Mouse (Mus musculus) right cerebral cortex, postnatal 14 days (tissue): ENCODE results near the gene Elmo1.

Experiments
- DNase-seq: peaks from one replicate; pipeline ENCODE4 v3.0.0; 2022

Elmo1 gene

DNA sequence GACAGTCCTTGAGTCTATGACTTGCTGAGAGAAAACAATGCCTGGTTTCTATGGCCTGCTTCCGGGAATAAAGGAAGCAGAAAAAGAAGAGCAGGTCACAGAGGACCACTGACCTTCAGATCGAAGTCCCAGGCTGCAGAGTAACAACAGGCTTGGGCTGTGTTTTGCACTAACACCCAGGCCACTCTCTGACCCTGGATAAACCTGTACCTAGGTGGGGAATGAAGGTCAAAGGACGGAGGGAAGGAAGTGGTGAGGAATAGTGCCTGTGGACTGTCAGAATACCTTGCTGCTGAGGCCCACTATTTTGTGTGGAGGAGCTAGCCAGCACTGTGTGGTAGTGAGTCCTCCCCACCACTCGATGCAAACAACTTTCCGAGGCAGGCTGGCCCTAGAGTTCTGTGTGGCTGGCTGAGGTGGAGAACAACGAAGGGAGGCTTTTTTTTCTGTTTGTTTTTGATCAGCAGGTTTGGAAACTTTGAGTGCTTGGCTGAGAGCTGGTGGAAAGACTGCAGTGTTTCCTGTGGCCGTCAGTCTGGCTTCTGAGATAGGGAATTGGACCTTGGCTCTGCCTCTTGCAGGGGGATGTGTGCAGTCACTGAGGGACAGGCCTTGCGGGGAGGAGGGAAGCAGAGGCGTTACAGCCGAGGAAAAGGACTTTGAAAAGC is 83.7 kb downstream of the Elmo1 start:
- DNase-seq, result no peak

DNA sequence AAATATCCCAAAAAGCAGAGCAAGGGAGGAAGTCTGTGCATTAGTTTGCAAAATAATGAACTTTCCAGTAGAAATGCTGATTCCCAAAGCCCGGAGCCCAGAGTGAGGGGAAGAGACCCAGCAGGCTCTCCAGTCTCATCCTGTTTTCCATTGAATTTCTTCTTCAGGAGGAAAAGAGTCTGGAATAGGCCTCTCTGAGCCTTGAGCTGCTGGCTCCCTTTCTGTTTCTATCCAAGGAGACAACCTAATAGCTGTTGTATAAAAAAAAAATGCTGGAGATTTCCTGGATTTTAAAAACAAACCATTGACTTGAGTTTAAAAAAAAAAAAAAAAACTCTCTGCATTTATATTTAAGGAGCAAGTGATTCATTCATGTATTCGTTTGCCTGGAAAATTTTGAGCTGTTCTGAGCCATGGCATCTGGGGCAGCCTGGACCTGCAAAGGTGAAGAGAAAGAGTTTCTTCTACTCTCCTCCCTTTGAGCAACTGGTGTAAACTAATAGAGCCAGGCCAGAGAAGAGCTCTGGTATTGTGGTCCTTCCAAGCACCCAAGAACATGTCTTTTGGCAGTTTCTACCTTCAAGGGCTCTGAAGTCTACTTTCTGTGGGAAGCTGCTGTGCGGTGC is 84.4 kb downstream of the Elmo1 start:
- no peak for DNase-seq

DNA sequence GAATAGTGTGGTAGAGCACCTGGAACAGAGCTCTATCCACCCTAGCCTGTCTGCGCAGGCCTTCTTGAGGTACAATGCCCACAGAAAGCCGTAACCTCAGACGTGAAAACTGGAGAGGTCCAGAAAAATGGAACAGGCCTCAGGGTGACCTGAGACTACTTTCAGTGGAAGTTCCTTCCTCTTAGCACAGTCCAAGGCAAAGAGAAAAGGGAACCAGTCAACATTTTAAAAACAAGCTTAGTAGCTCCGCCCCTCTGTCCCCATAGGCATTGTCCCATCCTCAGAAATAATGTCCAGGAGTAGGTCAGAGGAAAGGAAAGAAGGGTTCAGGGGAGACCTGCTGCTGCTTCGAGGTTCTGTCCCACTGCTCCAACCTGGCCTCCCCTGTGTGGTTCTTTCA is 90.3 kb downstream of the Elmo1 start:
- DNase-seq, result no peak

DNA sequence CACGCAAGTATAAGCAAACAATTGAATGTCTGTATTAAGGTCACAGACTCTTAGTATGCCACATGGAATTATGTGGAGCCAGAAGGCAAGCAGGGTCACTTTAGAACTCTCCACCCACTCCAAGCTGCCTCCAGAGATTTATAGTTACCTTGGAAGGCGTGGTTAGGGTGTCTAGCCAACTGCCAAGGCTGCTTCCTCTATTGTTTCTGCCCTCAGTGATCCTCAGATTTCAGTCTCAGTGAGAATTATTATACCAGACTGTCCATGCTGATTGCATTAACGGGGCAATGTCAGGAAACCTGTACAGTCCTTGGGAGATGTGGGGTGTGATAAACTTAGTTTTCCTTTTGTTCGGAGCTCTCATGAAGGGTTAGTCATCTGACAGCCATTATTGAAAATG is 90.9 kb downstream of the Elmo1 start:
- DNase-seq, result no peak

DNA sequence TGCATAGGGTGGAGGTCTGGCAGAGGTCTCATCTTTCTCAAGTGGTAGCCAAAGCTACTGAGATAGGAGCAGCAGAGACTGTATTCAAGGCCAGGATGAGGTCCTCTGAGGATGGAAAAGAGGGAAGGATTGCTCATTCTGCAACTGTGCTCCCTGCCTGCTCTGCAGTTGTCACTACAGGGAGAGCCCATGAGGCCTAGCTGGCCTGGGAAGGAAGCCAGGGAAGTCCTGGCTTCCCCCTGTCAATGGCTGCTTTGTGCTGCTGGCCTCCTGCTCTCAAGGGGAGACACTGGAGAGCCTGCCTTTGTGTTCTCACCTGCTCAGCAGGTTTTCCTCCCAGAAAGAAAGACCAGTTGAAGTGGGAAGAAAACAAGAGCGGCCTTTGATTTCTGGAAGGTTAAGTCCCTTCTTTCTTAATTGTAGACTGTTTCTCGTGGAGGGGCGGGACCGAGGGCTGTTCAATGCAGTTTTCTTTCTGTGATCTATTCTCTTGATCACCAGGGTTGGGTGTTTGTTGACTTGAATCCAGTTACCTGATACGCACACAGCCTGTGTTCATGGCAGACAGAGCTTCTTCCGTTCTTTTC is 91.9 kb downstream of the Elmo1 start:
- DNase-seq, result no peak

DNA sequence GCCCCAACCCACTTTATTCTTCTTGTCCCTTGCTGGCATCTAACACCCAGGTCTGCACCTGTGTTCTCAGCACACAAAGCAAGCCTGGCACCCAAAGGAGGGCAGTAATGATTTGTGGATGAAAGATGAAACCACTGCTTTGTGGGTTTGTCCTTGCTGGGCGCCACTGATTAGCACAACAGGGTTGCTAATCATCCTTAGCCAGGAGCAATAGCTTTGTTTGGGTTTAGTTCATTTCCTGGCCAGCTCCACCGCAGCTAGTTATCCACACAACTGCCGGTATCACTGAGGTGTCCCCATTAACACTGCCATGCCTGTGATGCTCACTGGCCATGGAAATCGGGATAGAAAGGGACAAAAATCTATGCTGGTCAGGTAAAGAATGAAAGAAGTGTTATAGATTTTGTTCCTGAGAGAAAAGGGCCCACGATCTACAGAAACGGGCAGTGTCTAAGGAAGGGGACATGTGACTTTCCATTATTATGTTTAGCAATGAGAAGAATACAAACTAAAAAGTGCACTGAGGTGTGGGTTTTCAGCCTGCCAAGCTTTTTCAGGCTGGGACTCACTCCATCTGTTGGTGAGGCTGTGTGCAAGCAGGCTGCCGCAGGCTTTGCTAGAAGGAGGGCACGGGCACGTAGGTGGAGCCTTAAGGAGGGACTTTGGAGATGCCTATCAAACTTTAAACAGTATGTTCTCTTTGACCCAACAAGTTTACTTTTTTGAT is 93.3 kb downstream of the Elmo1 start:
- DNase-seq, result peak; percentile 59

DNA sequence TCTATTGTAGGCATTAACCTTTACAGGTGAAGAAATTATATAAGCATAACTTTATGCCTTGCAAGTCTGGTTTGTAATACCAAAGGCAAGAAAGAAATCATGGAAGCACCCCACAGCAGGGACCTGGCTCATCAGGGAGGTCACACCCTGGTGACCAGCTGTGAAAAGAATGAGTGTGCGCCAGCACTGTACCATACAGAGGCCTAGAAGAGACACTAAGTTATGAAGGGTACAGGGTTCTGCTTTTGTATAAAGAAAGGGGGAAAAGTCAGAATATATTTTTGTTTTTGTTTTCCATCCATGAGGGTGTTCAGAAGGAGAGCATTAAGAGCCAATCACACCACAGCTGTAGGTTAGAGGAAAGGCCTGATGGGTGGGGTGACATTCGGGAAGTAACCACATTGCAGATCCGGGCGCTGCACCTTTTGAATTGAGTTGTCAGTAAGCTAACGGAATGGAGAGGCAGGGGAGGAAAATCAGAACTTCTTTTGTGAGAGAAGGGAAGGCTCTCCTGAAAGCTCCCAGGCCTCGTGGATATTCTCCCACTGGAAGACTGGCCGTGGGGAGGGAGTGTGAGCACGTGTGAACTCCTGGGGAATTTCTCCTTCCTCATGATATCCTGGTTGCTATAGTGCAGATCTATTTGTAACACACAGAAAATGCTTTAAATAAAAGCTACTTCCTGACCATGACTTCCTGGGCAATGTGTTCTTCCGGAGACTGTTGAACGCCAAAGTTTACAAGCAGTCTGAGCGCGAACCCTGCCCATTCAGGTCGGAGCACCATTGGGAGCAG is 94.0 kb downstream of the Elmo1 start:
- DNase-seq, result no peak

DNA sequence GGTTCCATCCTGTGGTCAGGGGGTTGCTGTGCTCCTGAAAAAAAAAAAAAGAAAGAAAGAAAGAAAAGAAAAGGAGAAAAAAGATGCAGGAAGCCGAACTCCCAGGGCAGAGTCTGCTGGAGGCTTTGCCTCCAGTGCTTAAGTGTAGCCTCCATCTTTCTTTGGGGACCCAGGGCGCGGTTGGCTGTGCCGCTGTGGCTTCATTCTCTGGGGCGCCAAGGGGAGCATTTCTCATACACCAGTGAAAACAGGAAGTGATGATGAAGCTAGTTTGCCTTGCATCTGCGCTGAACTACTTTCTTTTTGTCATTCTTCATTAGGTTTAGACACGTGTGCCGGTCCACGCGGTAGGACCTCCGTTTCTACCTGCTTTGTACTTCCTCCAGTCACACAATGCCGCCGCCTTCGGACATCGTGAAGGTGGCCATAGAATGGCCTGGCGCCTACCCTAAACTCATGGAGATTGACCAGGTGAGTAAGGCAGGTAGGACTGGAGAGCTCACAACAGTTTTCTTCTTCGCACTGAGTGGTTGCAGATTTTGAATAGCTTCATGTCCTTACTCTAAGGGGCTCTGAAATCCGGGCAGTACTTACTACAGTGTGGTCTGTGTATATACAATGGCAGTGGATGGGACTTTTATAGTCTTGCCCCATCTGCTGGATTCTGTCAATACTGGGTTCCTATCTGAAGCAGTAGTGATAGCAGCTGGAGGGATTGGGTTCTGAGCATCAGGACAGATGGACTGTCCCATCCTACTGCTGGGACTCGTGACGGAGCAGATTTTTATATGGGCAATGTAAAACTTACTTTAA is 94.8 kb downstream of the Elmo1 start:
- DNase-seq, result no peak

DNA sequence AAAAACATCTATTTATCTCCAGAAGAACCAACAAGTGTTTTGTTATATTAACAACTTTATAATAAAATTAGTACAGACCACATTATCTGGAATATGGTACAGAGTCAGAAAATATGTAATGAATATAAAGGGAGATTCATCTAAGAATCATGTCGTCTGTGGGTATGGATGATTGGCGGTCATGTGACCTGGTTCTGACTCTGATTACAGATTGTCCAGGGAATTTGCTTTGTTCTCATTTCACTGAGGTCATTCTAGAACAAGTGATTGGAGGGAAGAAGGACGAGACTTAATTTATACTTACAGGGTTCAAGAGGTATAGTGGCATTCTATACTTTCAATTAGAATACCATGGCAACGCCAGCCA is 95.4 kb downstream of the Elmo1 start:
- DNase-seq, result no peak

DNA sequence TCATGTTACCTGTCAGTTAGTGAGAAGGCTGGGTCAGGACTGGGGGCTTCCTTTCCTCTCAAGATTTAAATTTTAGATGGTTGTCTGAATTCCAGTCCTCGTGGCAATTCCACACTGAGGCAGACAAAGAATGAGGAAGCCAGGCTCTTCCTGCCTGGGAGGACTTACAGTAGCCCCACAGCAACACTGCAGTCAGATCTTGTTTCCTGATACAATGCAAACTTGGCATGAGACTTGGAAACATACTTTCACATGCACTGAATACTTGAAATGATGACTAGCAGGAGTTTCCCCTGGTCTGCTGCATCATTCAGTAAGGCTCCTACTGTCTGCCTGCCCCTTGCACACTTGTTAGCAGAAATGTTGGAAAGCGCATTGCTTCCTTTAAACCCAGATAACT is 97.3 kb downstream of the Elmo1 start:
- DNase-seq, result no peak

DNA sequence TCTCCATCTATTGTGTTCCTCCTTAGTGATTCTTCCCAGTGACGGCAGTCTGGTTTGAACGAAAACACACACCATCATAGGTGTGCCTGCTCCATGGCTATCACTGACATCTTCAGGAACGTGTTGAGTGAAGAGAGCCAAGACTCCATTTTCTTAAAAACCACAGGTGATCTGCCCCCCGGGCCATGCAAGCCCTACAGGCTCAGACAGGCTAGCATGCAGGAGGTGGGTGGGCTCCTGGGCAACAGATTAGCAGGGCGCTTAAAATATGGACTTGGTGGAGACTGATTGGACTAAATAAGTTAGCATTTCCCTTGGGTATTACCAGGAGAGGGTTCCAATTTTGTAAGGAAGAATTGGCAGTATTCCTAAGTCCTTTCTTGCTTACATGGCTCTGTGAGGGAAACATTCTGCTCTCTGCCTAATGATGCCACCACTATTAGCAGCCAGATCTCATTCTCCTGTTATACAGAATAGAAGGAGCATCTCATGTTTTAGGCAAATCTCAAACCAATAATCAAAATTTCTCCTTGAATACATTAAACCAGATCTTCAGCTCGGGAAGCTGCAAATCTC is 101.7 kb downstream of the Elmo1 start:
- no peak for DNase-seq

DNA sequence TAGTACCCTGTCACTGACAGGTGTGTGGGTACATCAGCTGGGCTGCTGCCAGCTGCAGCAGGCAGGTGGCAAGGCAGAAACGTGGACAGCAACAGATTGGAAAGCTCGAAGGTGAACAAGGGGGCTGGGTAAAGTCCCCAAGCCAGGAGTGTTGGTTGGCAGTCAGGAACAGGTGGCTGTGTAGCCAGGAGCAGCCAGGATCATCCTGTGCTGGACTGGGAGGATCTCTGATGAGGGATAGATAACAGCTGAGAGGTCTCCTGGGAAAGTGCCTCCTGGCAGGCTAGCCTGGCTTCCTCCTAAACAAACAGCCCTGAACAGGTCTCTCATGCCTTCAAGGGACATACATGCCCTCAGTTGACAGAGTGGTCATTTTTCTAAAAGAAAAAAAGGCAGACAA is 110.2 kb downstream of the Elmo1 start:
- no peak for DNase-seq

DNA sequence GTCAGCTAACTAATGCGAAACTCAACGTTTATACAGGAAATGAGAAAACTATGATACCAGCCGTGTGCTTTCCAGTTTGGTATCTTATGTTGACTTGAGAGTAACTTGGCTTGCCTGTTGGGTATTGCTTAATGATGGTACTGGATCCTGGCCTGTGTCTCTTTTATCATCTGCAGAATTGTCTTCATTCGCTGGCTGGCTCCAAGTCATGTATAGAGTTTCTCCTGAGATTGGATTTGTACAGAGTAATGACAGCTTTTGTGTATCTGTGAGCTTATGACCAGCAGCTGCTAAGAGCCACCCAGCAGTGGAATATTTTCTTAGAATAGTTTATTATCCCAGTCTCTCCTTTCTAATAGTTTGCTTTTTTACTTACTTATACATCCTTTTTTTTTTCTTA is 112.2 kb downstream of the Elmo1 start:
- DNase-seq, result no peak

DNA sequence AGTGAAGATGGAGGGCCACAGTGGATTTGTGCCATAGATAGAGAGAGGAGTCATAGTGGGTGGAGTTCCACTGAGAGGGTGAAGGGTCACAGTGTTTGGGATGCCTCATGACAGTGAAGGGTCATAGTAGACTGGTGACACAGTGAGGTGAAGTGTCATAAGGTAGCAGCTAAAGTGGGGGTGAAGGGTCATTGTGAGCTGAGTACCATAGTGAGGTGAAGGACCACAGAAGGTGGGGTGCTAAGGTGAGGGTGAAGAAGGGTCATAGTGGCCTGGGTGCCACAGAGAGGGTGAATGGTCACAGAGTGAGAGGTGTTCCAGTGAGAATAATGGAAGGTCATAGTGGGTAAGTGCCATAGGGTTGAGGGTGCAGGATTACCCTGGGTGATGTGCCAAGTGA is 113.8 kb downstream of the Elmo1 start:
- no peak for DNase-seq

DNA sequence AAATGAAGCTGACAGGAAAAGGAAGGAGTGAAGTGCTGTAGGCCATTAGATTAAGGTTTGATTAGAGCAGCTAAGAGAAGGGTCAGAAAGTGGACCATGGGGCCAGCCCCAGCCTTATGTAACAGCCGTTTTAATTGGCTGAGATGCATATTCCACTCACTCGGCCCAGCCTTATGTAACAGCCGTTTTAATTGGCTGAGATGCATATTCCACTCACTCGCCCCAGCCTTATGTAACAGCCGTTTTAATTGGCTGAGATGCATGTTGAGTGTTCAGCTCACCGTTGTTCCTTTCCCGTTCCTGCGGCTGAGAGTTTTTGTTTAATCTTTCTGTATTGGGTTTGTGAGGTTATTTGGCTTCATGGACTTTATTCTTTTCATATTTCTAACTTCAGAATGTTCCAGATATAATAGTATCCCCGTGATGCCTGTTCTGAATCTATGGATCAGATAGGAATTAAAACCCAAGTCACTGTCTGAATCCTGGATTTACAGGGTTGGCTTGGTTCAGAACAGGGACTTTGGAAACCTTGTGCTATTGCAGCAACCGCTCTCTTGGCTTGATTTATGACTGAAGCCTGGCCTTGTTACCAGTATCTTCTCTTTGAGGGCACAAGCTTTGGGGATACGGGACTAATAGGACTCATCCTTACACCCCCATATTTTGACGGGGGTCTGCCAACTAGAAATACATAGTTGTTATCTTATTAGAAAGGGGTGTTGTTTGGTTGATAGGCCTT is 114.8 kb downstream of the Elmo1 start:
- DNase-seq, result no peak

DNA sequence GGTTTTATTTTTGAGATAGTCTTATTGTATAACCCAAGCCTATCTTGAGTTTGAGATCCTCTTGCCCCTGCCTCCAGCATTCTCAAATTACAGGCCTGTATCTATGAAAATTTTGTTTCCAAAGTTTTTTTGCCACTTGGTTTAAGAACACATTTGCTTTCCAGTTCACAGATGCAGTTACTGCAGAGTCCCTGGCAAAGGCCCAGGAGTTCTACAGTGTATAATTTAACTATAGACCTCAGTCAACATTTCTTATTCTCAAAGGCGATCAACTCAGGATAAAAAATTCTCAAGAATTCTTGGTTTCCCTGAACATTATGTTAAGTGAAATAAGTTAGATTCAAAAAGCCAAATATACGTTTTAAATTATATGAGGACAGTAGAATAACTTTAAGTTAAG is 115.3 kb downstream of the Elmo1 start:
- peak; percentile 20 for DNase-seq

DNA sequence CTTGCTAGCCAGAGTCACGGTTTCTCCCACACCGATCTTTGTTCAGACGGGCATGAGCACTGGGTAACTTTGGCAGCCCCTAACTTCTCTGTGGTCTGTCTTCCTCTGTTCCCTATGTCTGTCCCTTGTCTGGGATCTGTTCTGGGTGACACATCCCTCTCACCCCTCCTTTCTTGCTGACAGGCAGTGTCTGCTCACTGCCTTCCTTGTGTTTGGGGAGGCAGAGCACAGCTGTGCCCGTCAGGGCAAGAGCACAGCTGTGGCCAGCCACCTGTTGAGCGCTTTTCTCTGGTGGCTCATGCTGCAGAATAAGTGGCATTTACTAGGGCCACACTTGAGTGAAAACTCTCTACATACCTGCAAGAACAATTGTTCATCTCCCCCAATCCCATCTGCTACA is 116.7 kb downstream of the Elmo1 start:
- peak; percentile 36 for DNase-seq

DNA sequence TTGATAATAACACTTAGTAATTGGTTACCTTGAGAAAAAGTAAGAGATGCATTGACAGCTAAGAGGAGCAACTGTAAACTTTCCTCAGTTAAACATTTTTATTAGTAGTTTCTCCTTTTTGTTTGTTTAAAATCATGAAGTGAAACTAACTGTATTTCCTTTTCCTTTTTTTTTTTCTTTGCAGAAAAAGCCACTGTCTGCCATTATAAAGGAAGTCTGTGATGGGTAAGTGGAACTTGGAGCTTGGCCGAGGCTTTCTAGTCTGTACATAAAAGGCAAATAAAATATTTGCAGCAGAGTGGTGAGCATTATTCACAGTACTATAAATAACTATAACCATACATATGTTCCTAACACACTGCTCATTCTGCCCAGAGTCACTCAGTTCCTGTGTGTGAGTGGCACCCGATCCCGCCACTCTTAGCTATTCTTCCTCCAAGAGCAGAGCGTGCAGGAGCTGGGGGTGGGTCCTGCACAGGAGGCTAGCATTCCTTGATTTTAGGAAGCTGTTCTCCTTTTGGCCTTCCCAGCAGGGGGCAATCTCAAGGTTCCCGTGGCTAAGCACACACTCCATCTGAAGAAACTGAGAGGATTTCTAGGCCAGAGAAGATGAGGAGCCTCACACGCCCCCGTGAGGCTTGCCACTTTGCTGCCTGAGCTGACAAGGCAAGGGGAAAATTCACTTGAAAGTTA is 117.7 kb downstream of the Elmo1 start:
- no peak for DNase-seq

DNA sequence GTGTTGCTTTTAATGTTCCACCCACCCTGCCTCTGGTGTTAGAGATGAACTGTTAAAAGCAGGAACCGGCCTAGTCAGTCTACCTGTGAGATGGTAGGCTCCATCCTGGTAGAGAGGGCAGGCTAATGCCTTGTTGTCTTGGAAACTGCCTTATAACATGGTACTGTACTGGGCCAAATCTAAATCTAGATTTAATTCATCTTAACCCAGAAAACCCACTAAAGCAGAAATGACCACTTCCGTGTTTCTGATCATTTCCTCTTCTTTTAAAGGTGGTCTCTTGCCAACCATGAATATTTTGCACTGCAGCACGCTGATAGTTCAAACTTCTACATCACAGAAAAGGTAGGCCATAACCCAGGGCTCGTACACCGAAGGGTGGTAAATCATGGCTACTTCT is 118.5 kb downstream of the Elmo1 start:
- DNase-seq, result no peak

DNA sequence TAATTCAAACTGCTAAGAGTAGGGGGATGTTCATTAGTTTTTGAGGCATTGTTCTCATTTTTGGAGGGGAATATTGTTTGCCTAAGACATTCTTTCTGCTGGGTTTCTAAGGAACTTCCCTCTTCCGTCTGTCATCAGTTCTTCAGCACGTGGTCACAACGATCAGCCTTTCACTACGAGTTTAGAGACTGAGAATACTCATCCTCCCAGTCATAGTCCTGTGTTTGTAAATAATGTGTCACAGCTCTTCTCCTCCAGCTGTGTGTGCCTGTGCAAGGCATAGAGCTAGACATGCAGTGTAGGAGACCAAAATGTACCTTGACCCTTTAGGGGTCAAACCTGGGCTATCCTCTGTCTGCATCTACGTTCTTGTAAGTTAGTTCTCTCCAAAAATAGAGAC is 121.4 kb downstream of the Elmo1 start:
- DNase-seq, result no peak

DNA sequence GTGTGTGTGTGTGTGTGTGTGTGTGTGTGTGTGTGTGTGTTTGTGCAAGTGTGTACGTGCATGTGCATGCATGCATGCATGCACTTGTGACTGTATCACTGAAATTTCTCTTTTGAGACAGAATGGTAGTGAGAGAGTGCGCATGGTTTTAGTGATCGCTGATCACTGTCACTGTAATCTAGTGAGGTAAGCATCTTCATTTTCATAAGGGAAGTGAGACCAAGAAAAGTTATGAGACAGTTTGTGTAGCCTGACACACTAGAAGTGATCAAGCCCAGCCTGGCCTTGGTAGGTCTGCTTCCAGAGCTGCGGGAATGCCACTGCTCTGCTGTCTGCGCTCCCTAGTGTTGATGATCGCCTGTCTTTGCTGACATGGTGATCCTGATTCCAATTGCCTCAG is 122.3 kb downstream of the Elmo1 start:
- DNase-seq, result no peak
